Mouse (Mus musculus): ENCODE results near the gene Flot2. TPM values are rescaled to one million over a fixed set of nuclear protein-coding genes. Genes with fewer than 3 reads are reported as not detected.

The Flot2 gene
- 65.9 and 67.2 TPM in 2 replicates for polyA plus RNA-seq (2015; fragmentation: Nextera tagmentation; extraction: Ambion mirVana)

- WGBS: 2% methylated on average over 53 of the region's 55 CpGs
- Histone ChIP-seq H3K4me2 (peak within 1 kb of the TSS; percentile 94), H3K9ac (peak within 1 kb of the TSS; percentile 90), H3K27ac (peak within 1 kb of the TSS; percentile 87), H3K4me3 (peak within 1 kb of the TSS; percentile 93), H3K4me1 (peaks cover 34% of the 10 kb centered on the region), H3K27me3 (no peaks in the 10 kb centered on the region), H3K9me3 (no peaks in the 10 kb centered on the region), H3K36me3 (peaks cover 14% of the 10 kb centered on the region; the same call in 1 of the 2 replicates)
- ATAC-seq (ENCODE audit: borderline replicate concordance, extremely low read depth, low FRiP score, low TSS enrichment): peak; percentile 87
Observed at GRCm38 (mm10) chr11:78037831-78038752, at the start of gene Flot2. Gene Flot2, plus strand, starts transcription at chr11:78037931.

- ATAC-seq (ENCODE audit: borderline replicate concordance, extremely low read depth, low FRiP score, low TSS enrichment): no peak
- Histone ChIP-seq H3K4me1 (peaks cover 12% of the 10 kb centered on the region), H3K27ac (no peak overlapping the region), H3K9ac (no peak overlapping the region), H3K4me3 (no peak overlapping the region), H3K36me3 (peaks cover 36% of the 10 kb centered on the region), H3K4me2 (no peak overlapping the region), H3K9me3 (no peaks in the 10 kb centered on the region), H3K27me3 (no peaks in the 10 kb centered on the region)
- 84% methylated on average over 13 of the region's 13 CpGs for WGBS
Observed at GRCm38 (mm10) chr11:77989071-77989690, 48.5 kb upstream of the Flot2 start.

- Histone ChIP-seq H3K9me3 (no peaks in the 10 kb centered on the region), H3K36me3 (peaks cover 23% of the 10 kb centered on the region; the same call in 1 of the 2 replicates)
- ATAC-seq (ENCODE audit: borderline replicate concordance, extremely low read depth, low FRiP score, low TSS enrichment): no peak
Observed at GRCm38 (mm10) chr11:77995556-77995955, 42.2 kb upstream of the Flot2 start.

GRCm38 (mm10) chr11:78006446-78006845, 31.3 kb upstream of the Flot2 start:
- Histone ChIP-seq H3K9ac (no peak overlapping the region), H3K36me3 (peaks cover 60% of the 10 kb centered on the region), H3K4me3 (no peak overlapping the region), H3K4me1 (no peaks in the 10 kb centered on the region), H3K9me3 (no peaks in the 10 kb centered on the region), H3K27me3 (no peaks in the 10 kb centered on the region), H3K27ac (no peak overlapping the region), H3K4me2 (no peak overlapping the region)
- no peak for ATAC-seq (ENCODE audit: borderline replicate concordance, extremely low read depth, low FRiP score, low TSS enrichment)
- 82% methylated on average over 5 of the region's 5 CpGs for WGBS

More at GRCm38 (mm10) chr11:77995556-77995955, 42.2 kb upstream of the Flot2 start:
- H3K4me3 ChIP-seq: no peak overlapping the region
- WGBS: 48% methylated on average over 1 of the region's 1 CpGs
- no peak overlapping the region for H3K9ac ChIP-seq
- no peaks in the 10 kb centered on the region for H3K4me1 ChIP-seq
- H3K27me3 ChIP-seq: no peaks in the 10 kb centered on the region
- no peak overlapping the region for H3K4me2 ChIP-seq
- H3K27ac ChIP-seq: no peak overlapping the region

GRCm38 (mm10) chr11:78019676-78020075, 18.1 kb upstream of the Flot2 start:
- 20% methylated on average over 4 of the region's 4 CpGs for WGBS

GRCm38 (mm10) chr11:78023607-78024006, 14.1 kb upstream of the Flot2 start:
- Histone ChIP-seq H3K4me3 (no peak overlapping the region), H3K9me3 (no peaks in the 10 kb centered on the region), H3K36me3 (peaks cover 86% of the 10 kb centered on the region), H3K4me1 (no peaks in the 10 kb centered on the region), H3K27me3 (no peaks in the 10 kb centered on the region), H3K27ac (no peak overlapping the region), H3K9ac (no peak overlapping the region), H3K4me2 (no peak overlapping the region)
- 74% methylated on average over 8 of the region's 8 CpGs for WGBS
- ATAC-seq (ENCODE audit: borderline replicate concordance, extremely low read depth, low FRiP score, low TSS enrichment): no peak

More at GRCm38 (mm10) chr11:78019676-78020075, 18.1 kb upstream of the Flot2 start:
- peaks cover 88% of the 10 kb centered on the region for H3K36me3 ChIP-seq
- no peaks in the 10 kb centered on the region for H3K4me1 ChIP-seq
- no peak overlapping the region for H3K27ac ChIP-seq
- no peak; the same call in 1 of the 2 replicates for ATAC-seq (ENCODE audit: borderline replicate concordance, extremely low read depth, low FRiP score, low TSS enrichment)
- H3K9me3 ChIP-seq: no peaks in the 10 kb centered on the region
- no peak overlapping the region for H3K9ac ChIP-seq
- no peak overlapping the region for H3K4me3 ChIP-seq
- H3K4me2 ChIP-seq: no peak overlapping the region
- H3K27me3 ChIP-seq: no peaks in the 10 kb centered on the region

- 90% methylated on average over 8 of the region's 8 CpGs for WGBS
- ATAC-seq (ENCODE audit: borderline replicate concordance, extremely low read depth, low FRiP score, low TSS enrichment): no peak
- peaks cover 53% of the 10 kb centered on the region for H3K36me3 ChIP-seq
Observed at GRCm38 (mm10) chr11:78029240-78029639, 8.5 kb upstream of the Flot2 start.

GRCm38 (mm10) chr11:78030600-78030999, 7.1 kb upstream of the Flot2 start:
- H3K4me2 ChIP-seq: peak overlapping the region; percentile 15; the same call in 1 of the 2 replicates
- H3K9me3 ChIP-seq: no peaks in the 10 kb centered on the region
- 67% methylated on average over 2 of the region's 2 CpGs for WGBS
- H3K4me3 ChIP-seq: no peak overlapping the region
- H3K27me3 ChIP-seq: no peaks in the 10 kb centered on the region
- peaks cover 27% of the 10 kb centered on the region for H3K4me1 ChIP-seq
- H3K36me3 ChIP-seq: peaks cover 49% of the 10 kb centered on the region
- H3K27ac ChIP-seq: no peak overlapping the region
- no peak overlapping the region for H3K9ac ChIP-seq
- ATAC-seq (ENCODE audit: borderline replicate concordance, extremely low read depth, low FRiP score, low TSS enrichment): no peak

More at GRCm38 (mm10) chr11:78029240-78029639, 8.5 kb upstream of the Flot2 start:
- H3K9me3 ChIP-seq: no peaks in the 10 kb centered on the region
- H3K4me1 ChIP-seq: peaks cover 27% of the 10 kb centered on the region
- no peak overlapping the region for H3K9ac ChIP-seq
- no peak overlapping the region for H3K4me3 ChIP-seq
- H3K4me2 ChIP-seq: no peak overlapping the region
- H3K27me3 ChIP-seq: no peaks in the 10 kb centered on the region
- H3K27ac ChIP-seq: no peak overlapping the region

GRCm38 (mm10) chr11:78031389-78031788, 6.3 kb upstream of the Flot2 start:
- Histone ChIP-seq H3K4me2 (peak overlapping the region; percentile 96), H3K4me1 (peaks cover 28% of the 10 kb centered on the region), H3K27me3 (no peaks in the 10 kb centered on the region), H3K4me3 (peak overlapping the region; percentile 66; the same call in 1 of the 2 replicates), H3K9ac (peak overlapping the region; percentile 67; the same call in 1 of the 2 replicates), H3K9me3 (no peaks in the 10 kb centered on the region), H3K36me3 (peaks cover 42% of the 10 kb centered on the region), H3K27ac (peak overlapping the region; percentile 94; the same call in 1 of the 2 replicates)
- WGBS: 39% methylated on average over 6 of the region's 6 CpGs
- no peak for ATAC-seq (ENCODE audit: borderline replicate concordance, extremely low read depth, low FRiP score, low TSS enrichment)

- peaks cover 34% of the 10 kb centered on the region for H3K36me3 ChIP-seq
- peak within 1 kb of the TSS; percentile 94 for H3K27ac ChIP-seq
- peak; percentile 90 for ATAC-seq (ENCODE audit: borderline replicate concordance, extremely low read depth, low FRiP score, low TSS enrichment)
- no peaks in the 10 kb centered on the region for H3K27me3 ChIP-seq
- no peaks in the 10 kb centered on the region for H3K9me3 ChIP-seq
- under 1% methylated on average over 96 of the region's 96 CpGs for WGBS
- H3K4me3 ChIP-seq: peak within 1 kb of the TSS; percentile 66
- peaks cover 34% of the 10 kb centered on the region for H3K4me1 ChIP-seq
- peak within 1 kb of the TSS; percentile 67 for H3K9ac ChIP-seq
- H3K4me2 ChIP-seq: peak within 1 kb of the TSS; percentile 96
Observed at GRCm38 (mm10) chr11:78031947-78032808, 5.6 kb upstream of the Flot2 start, which contains the start of gene Dhrs13. Gene Dhrs13, plus strand, starts transcription at chr11:78032280.

GRCm38 (mm10) chr11:78032809-78033195, 4.9 kb upstream of the Flot2 start:
- peak overlapping the region; percentile 96 for H3K4me2 ChIP-seq
- ATAC-seq (ENCODE audit: borderline replicate concordance, extremely low read depth, low FRiP score, low TSS enrichment): no peak
- H3K4me3 ChIP-seq: peak overlapping the region; percentile 66
- WGBS: 5% methylated on average over 5 of the region's 5 CpGs
- H3K4me1 ChIP-seq: peaks cover 41% of the 10 kb centered on the region
- H3K27me3 ChIP-seq: no peaks in the 10 kb centered on the region
- H3K9ac ChIP-seq: peak overlapping the region; percentile 67
- no peaks in the 10 kb centered on the region for H3K9me3 ChIP-seq
- H3K27ac ChIP-seq: peak overlapping the region; percentile 94
- H3K36me3 ChIP-seq: peaks cover 28% of the 10 kb centered on the region
